Mouse (Mus musculus): Measurements from ENCODE around the gene Dicer1.

The Dicer1 gene

DNA sequence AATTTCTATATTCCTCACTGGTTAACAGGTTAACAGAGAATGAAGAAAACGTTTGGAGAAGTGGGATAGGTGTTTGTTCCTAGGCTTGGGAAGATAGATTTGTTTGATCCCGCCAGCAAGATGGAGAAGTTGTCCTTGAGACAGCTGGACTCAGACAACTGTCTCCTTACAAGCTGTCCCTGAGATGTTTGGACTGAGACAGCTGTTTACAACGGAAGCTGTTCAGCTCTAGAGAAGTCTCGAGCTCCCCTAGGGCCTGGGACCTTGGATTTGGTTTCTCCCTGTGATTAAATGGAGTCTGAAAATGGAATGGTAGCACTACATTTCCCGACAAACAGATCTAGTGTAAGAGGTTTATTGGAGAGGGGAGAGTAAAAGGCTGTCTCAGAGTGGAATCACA lies 78.8 kb downstream of the Dicer1 start:
- no peak for DNase-seq

DNA sequence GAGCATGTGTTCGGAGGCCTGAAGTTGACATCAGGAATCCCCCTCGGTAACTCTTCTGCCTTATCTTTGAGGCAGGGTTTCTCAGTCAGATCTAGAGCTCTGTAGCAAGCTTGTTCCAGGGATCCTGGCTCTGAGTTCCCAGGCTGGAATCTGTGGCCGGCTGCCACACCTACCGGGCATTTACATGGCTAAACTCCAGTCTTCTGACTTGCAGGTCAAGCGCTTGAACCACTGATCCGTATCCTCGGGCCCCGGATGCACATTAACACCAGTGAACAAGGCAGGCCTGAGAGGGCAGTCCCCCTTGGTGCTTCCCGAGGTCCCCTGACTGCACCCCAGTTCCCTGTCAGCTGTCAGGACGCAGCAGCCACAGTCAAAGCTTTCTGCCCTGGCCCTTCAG lies 79.3 kb downstream of the Dicer1 start:
- DNase-seq, result no peak

DNA sequence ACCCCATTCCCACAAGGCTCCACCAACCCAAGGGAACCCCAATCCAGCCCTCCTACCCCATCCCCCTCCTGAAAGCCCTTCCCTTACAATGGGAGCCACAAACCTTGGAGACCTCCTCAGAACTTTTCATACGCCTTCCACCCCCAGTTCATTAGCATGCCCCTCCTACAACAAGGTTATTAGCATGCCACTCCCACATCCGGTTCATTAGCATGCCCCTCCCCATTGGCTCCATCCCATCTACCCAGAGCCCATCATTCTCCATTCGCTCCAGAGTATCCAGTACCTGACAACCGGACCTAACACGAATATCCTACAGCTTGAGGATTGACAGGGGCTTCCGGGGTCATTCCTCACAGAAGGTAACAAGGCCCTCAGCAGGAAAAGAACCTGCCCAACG lies 83.9 kb downstream of the Dicer1 start:
- no peak for DNase-seq

DNA sequence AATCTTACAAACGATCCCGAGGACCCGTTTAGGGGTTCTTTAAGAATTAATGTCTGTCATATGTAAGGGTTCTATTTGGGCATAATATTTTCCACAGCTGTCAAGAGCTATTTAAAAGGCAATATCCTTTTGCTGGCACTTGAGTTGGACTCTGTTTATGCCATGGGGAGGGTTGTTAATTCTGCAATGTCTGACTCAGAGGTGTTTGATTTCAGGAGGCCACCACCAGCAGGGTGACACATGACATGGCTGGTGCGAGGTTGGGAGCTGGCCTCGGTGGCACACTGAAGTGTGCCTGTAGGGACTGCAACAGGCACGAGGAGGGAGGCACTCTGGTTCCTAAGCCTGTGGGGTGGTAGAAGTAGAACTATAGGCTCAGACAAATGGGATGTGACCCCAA lies 85.8 kb downstream of the Dicer1 start:
- no peak for DNase-seq

DNA sequence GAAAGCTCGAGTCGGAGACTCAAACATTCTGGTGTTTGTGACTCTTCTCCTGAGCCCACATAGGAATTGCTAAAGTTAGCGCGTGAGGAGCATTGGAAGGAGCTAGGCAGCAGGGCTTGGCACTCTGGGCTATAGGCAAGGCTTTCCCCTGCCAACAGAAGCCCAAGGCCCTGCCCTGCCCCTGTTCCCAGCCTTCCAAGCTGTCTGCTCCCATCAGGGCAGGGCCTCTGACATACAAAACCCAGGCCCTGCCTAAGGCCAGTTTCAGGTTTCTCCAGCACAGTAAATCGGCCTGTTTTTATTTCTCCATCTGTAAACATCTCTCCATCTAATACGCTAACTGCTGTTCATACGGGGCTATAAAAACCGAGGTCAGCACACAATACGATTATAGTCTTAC lies 86.2 kb downstream of the Dicer1 start:
- DNase-seq, result no peak

DNA sequence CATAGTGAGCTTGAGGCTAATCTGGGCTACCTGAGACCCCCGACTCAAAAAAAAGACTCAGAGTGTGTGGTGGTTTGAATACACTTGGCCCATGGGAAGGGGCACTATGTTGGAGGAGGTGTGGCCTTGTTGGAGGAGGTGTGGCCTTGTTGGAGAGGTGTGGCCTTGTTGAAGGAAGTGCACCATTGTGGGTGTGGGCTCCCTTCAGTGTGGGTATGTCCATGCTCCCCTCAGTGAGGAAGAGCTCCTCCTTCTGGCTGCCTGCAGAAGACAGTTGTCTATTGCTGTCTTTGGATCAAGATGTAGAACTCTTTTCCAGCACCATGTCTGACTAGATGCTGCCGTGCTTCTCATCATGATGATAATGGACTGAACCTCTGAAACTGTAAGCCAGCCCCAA lies 95.6 kb downstream of the Dicer1 start:
- no peak for DNase-seq

DNA sequence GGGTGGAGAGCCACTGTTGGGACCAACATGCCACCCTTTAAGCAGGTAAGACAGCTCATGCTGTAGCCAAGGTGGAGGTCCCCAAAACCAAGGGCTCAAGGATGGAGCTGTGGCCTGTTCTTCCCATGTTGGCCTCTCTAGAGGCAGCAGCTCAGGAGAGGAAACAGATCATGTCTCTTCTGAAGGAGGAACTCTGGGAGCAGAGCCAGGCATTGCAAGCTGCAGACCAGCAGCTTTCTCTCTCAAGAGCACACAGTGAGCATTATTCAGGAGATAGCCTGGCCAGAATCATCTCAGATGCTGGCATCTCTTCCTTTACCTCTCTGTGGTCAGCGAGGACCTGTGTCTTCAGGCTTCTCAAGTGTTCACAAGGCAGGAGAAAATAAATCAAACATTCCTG lies 96.7 kb downstream of the Dicer1 start:
- peak; percentile 29 for DNase-seq

DNA sequence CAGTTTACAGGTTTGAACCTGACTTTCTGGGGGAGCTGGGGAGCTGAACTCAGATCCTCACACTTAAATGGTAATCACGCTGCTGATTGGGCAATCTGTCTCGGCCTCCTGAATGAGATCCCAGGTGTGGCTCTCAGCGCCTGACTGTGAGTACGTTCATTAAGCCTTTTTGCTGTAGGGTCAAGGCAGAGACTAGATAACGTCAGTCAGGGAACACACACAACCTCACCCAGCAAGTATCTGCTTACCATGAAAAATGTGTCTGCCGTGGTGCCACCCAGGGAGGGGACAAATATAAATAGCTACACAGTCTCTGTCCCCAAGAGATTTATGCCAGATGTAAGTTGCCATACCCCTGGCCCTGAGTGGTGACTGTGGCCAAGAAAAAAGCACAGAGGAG lies 99.7 kb downstream of the Dicer1 start:
- no peak for DNase-seq

DNA sequence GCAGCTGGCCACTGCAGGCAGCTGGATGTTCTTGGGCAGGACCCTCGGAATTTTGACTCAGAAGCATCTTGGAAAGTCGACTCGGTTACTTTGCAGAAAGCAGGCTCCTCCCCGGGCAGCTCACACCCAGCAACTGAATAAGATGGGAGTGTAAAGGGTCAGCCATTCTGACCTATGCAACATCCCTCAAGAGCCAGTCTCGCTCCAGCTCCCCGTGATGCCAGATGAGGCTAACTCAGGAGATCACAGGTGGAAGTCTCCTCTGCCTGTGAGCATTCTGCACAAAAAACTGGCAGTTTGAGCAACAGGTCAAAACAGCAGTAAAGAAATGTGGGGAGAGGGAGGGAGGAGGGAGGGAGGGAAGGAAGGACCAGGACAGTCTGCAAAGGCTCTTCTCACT lies 100.5 kb downstream of the Dicer1 start:
- DNase-seq, result no peak

DNA sequence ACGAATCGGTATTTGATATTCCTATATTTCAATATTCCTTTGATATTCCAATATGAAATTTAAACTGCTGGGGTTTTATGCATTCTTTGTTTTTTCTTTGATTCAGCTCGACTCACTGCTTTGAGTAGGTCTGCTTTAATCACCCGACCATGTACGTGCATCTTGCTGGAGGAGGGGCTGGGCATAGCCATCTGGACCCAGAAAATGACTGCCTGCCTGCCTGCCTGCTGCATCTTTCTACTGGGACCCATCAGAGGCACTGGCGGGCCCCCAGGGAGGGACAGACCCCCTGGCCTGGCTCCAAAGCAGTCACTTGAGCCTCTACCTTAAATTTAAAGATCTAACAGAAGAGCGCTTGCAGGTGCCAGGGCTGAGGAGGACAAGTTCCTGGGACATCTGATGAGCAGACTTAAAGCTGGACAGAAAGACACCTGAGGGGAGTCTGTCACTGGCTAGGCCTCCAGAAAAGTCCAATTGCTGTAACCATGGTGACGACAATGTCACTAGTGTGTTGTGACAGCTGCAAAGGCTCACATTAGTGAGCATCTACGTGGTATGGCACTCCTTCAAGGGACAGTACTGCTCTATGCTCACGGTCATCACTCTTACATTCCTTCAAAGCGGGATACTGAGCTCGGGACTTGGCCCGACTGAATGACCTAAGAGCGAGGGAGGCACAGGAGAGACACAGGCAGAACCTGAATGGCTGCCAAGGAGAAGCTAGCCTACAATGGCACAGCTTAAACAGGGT lies 101.1 kb downstream of the Dicer1 start:
- no peak for DNase-seq

DNA sequence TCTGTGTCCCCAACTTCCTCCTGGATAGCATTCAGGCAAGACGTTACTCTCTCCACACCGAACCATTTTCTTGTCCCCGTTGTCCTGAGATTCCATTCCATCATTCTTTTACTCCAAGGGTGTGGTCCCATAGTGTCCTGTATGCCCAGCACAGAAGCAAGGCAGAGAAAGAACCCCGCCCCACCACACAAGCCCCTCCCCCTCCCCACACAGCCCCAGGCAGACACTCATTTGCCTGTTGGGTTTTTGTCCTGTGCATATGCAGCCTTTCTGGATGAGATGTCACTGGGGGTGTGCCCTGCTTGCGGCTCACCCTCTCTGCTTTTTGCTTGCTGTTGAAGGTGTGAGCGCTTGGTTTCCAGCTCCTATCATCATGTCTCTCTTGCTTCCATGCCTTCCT lies 103.4 kb downstream of the Dicer1 start:
- no peak for DNase-seq

DNA sequence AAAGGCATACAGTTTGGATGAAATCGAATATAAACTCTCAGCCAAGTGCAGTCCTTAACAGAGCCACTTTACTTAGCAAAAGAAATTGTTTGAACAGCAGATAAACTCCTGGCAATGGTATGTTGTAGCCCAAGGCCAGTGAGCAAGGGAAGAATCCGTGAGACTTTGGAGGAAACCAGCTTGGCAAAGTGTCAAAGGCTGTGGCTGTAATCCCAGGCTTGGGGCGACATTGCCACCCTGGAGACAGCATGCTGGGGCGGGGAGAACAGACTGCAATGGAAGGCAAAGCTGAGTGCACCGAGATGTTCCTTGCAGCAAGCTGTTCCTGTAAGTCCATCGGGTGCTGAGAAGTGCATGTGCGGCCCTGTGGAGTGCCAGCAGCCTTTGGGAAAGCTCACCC lies 109.4 kb downstream of the Dicer1 start:
- DNase-seq, result no peak

DNA sequence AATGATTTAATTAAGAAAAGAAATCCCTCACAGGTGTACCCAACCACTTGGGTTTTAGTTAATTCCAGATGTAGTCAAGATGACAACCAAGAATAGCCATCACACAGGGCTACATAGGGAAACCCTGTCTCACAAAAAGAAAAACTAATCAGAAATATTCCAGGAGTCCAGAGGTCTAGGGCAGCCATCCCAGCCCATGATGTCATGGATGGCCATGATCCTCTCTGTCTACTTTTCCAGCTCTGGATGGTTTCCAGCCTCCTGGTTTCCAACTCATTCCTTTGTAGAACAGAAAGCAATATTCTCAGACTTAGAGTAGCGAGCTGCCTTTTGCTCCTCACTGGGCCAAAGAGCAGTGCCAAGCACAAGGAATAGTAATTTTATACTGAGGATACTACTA lies 110.8 kb downstream of the Dicer1 start:
- DNase-seq, result no peak

DNA sequence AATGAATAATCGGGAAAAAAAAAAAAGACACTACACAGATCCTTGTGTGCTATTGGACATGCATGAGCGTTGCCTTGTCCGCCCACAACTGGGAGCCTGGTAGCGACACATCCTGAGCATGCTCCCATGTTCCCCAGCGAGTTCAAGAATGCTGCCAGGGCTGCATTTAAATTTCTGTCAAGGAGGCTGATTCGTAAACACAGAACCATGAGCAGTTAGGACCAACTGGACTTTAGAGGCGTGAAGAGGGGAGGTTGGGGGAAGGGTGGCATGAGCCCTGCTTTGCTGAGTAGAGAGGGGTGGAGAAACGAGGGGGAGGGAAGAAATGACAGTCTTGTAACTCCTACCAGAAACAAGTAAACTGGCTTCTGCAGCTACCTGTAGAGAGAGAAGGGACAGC lies 113.6 kb downstream of the Dicer1 start:
- no peak for DNase-seq
